Mouse (Mus musculus): ENCODE measurements around the gene Neu1.
A peak's percentile ranks its signal among the peaks of the same experiment; 100 is the strongest.
"Not testable (repeated sequence)": the region's sequence is repeated elsewhere in the genome, so short reads cannot be mapped to it uniquely, and the experiment has no call there.

Neu1 gene

DNA sequence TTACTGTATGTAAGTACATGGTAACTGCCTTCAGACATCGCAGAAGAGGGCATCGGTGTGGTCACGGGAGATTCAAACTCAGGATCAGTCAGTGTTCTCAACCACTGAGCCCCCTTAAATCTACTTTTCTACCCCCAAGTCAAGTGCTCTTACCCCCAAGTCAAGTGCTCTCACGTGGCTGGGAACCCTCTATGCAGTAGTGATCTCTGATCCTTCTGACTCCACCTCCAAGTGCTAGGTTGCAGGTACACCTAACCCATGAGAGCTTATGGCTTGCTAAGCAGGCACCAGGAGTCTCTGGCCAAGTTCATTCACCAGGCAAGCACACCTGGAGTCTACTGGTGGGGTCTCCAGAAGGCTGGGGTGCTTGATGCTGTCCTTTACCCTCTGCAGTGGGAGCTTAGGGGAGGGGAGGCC is 18.5 kb downstream of the Neu1 start:
- DNase-seq, result peak; percentile 32

DNA sequence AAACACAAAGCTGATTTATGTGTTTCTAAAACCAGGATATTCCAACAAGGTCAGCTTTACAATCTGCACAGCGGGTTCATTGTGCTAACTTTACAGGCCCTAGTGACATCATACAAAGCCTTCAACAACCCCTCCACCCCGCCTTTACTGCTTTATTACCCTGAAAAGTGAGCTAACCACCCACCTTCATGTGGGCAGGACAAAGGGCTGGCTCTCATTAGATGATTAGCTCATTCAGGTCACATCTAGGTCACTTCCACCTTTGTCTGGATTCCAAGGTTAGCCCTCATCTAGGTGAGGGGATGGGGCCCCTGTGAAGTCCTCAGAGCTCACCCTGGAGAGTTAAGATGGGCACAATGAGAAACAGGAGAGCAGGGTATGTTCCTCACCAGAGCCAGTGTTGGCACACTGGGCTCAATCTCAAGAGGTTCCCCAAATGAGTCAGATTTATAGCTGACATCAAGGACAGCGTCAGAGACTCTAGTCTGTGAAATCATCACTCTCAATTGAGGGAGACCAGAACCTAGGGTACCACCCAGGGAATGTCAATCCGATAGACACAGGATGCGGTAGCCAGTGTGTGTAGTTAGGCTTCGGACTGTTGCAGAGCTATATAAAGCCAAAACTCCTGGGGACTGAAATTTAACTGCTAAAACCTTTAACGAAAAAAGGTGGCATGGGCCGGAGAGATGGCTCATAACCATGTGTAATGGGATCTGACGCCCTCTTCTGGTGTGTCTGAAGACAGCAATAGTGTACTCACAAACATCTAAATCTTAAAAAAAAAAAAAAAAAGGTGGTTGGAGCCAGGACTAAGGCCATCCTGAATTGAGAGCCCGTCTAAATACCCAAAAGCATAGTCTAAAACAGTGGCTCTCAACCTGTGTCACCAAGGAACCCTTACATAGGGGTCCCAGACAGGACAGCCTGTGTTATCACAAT is 19.7 kb downstream of the Neu1 start:
- DNase-seq, result peak; percentile 17

DNA sequence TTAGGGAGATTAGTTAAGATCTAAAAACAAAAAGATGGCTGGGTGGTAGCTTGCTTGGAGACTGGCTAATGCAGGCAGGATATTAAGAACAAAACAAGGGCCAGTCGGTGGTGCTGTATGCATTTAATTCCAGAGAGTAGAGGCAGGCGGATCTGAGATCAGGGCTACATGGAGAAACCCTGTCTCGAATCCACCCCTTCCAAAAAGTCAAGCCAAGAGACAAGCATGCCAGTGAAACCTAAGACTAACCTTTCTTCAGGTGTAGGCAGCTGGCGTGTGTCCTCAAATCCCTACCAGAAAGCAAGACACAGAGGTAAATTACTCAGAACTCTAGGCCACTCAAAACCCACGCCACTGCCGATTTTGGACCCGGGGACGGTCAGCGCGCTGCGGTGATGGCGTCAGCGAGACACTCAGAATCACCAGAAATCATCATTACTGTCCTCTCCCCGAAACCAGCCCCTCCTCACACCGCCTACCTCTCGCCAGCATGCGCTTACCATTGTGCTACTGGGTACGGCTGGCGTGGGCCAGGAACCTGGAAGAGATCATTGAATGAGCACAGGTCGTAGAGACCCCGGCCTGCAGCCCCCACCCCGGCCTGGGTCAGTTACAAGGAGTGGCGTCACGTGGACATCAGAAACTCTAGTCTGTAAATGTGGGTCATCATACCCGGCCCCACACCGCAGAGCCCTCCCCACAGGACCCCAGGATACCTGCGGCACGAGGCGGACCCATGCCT is 20.8 kb downstream of the Neu1 start:
- peak; percentile 13 for DNase-seq

DNA sequence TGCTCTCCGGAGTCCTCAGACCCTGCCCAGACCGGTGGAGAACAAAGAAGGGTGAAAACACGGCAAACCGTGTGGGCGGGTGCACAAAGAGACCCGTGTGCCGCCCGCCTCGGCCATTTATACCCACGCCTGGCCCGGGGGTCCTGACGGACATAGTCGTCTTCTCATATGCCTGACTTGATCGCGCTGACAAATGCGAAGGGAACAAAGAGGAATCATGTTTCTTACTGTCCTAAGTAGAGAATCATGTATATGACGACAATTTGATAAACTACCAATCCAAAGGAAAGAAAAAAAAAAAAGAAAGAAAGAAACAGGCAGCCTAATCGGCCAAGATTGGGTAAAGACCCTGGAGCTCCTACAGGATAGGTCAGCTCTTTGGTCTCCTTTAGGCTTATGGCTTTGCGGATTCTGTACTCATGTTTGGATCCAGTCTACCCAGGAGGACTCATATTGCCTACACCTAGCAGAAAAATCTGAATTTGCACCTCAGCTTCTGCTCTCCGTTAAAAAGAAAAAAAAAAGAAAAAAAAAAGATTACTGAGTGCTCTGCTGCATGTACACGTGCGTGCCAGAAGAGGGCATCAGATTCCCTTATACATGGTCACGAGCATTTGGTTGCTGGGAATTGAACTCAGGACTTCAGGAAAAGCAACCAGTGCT is 21.5 kb downstream of the Neu1 start:
- peak; percentile 89 for DNase-seq

DNA sequence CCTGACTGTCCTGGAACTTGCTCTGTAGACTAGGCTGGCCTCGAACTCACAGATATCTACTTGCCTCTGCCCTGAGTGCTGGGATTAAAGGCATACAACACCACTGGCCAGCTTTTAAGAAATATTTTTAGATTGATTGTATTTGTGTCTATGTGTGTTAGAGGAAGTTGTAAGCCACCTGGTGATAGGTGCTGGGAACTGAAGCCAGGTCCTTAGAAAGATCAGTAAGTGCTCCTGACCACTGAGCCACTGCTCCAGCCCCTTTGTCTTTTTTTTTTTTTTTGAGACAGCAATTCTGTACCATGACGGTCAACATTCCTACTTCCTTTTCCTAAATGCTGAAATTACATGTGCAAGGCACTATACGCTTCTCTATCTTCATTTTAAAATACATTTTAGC is 22.2 kb downstream of the Neu1 start:
- DNase-seq, result no peak

DNA sequence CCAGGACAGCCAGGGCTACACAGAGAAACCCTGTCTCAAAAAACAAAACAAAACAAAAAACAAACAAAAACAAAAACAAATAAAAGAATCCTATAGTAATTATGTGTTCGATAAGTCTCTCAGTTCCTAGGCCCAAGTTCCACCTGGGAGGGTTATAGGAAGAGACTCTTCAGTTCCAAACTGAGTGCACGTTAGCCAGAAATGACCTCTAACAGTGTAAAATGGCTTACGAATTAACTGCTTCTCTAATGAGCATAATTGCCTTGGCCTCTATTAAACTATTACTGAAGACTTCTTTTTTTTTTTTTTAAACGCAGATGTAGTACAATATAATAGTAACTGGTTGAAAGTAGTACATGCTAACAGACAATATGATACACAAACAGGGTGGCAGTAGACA is 22.9 kb downstream of the Neu1 start:
- no peak for DNase-seq

DNA sequence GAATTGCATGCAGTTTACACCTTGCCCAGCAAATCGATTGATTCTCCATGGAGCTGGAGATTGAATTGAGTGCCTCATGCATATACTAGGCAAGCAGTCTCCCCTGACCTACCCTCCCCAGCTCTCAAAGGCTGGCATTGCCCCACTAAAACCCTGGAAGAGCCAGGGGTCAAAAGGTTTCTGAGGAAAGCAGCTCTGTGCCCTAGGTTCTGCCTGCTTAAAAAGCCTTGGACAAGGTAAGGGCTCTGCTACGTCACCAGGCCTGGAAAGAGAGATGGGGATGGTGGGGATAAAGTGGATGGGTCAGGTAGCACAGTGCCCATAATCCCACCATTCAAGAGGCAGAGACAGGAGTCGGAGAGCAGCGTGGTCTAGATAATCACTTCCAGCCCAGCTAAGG is 23.8 kb downstream of the Neu1 start:
- DNase-seq, result no peak

DNA sequence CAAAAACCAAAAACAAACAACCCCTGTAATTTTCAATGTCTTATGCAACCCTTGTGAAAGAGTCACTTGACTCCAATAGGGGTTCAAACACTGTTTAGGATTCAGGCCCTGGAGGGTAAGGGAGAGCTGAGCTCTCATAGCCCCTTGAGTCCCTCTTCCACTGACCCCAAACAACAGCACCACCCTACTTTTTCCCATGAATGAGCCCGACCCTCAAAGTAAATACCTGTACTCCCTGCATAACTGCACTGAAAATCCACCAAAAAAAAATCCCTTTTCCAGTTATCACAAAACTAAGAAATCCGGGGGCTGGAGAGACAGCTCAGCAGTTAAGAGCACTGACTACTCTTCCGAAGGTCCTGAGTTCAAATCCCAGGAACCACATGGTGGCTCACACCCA is 24.8 kb downstream of the Neu1 start:
- no peak for DNase-seq

DNA sequence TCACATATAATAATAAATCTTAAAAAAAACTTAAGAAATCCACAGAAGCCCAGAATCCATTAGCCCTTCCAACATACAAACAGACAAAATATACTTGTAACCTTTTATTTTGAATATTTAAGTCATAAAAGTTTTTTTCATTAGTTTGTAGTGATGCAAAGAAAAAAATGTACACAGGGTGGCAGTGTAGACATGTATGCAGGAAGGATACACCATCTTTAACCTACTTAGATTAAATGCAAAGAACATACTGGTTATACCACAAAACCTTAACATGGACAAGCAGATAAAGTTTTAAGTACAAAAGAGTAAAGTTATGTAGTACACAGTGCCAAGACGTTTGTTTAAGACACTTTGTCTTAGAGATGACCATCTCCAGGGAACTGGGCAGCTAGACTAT is 25.3 kb downstream of the Neu1 start:
- peak; percentile 19 for DNase-seq

DNA sequence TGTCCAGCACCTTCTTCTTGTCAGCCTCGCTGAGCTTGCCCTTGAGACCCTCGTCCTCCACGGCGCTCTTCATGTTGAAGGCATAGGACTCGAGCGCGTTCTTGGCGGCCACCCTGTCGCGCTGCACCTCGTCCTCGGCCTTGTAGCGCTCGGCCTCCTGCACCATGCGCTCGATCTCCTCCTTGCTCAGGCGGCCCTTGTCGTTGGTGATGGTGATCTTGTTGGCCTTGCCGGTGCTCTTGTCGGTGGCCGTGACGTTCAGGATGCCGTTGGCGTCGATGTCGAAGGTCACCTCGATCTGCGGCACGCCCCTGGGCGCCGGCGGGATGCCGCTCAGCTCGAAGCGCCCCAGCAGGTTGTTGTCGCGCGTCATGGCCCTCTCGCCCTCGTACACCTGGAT is 26.2 kb downstream of the Neu1 start:
- not testable (repeated sequence) for DNase-seq

DNA sequence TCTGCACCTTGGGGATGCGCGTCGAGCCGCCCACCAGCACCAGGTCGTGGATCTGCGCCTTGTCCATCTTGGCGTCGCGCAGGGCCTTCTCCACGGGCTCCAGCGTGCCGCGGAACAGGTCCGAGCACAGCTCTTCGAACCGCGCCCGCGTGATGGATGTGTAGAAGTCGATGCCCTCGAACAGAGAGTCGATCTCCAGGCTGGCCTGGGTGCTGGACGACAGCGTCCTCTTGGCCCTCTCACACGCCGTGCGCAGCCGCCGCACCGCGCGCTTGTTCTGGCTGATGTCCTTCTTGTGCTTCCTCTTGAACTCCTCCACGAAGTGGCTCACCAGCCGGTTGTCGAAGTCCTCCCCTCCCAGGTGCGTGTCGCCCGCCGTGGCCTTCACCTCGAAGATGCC is 26.9 kb downstream of the Neu1 start:
- DNase-seq, result not testable (repeated sequence)

DNA sequence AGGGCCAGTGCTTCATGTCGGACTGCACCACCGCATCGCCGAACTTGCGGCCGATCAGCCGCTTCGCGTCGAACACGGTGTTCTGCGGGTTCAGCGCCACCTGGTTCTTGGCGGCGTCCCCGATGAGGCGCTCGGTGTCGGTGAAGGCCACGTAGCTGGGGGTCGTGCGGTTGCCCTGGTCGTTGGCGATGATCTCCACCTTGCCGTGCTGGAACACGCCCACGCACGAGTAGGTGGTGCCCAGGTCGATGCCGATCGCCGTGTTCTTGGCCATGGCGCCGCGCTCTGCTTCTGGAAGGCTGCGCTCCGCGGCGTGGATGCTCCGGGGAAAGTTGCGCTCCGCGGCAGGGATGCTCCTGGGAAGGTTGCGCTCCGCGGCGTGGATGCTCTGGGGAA is 27.7 kb downstream of the Neu1 start:
- DNase-seq, result not testable (repeated sequence)

DNA sequence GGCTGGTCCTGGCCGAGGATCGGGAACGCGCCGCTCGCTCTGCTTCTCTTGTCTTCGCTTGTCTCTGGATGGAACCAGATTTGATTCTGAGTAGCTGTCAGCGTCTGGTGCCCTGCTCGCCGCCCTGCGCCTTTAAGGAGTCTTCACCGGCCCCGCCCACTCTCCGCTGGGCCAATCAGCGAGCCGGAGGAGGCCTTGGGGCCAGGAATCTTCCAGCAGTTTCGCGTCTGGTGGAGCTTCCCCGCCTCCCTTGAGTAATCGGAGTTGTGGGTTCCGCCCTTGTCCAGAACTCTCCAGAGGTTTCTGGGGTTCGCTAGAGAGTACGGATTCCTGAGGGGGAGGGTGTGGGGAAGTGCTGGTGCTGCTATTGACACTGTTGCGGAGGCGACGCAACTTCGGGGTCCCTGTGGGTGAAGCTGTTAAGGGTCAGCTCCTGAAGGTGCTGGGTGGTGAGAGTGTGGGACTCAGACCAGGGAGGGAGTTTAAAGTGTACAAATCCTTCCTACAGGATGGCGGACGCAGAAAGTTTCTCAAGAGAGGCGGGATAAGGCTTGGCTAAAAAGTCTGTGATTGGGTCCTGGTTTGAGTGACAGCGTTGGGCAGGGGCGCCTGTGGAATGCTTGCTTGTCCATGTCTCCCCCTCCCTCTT is 28.2 kb downstream of the Neu1 start, which contains the start of gene Hspa1b:
Gene Hspa1b (minus strand): TSS at position 109 of the 649 bp plus-strand sequence.
- DNase-seq, result peak; percentile 89

DNA sequence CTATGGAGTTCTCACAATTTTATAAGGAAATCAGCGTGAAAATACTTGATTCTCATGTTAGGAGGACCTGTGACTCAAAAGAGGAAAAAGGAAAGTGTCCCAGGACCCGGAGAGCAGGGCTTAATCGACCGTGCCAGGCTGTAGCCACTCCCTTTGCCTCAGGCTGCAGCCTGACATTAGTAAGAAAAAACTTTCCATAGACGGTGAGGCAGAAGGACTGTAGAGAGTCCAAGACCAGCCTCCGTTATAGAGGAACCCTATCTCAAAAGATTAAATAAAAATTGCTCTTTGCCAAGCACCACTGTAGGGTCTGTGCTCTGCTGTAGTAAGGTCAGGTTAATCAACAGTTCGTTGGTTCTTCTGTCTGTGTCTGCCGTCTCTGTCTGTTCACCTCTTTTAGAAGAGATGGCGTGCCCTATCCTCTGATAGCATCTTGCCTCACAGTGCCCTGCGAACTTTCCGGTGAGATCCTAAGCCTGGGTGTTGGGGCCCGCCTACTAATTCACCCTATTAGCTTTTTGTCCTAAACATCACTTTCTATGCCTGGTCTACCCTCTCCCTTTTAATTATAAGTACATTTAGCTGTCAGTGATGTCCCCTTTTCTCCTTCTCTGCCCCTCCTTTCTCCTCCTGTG is 28.9 kb downstream of the Neu1 start:
- DNase-seq, result peak; percentile 43

DNA sequence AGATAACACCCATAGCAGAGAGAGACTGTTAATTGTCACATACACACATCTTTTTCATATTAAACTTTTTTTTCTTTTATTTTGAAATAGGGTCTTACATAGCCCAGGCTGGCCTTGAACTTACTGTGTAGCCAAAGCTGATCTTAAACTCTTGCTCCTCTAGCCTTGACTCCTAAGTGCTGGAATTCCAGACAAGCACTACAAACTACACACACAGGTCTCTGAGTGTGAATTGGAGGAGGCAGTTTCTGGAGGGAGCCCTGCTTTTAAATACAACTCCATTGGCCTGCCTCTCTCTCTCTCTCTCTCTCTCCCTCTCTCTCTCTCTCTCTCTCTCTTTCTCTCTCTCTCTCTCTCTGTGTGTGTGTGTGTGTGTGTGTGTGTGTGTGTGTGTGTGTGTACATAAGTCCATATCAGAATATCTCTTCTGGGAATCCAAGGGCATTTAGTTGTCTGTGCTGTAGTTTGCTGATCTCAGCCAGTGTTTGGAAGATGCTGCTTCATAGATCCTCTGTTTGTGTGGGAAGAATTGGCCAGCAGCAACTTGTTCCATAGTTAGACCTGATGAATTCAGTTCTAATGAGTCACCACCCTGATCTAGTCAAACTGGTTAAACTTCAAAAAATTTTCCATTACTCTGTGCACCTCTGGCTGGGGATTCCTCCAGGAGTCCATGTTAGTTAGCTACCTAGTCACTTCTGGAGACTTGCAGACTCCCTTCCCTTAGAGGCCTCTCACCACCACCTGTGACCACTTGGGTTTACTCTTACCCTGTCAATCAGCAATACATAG is 29.8 kb downstream of the Neu1 start:
- no peak for DNase-seq

DNA sequence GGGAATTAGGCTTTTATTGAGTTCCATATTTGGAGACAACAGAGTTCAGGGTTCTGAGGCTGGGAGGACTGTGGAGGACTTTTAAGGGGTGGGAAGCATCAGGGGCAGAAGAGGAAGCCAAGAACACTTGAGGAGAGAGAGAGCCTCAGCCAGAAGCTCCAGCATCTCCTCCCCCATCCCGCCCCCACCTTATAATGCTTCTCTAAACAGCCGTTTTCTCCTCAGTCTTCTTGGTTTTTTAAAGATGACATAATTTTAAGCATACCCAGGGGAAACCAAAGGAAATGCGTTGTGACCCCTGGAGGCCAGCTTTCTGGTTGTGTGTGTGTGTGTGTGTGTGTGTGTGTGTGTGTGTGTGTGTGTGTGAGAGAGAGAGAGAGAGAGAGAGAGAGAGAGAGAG is 31.1 kb downstream of the Neu1 start:
- DNase-seq, result no peak

DNA sequence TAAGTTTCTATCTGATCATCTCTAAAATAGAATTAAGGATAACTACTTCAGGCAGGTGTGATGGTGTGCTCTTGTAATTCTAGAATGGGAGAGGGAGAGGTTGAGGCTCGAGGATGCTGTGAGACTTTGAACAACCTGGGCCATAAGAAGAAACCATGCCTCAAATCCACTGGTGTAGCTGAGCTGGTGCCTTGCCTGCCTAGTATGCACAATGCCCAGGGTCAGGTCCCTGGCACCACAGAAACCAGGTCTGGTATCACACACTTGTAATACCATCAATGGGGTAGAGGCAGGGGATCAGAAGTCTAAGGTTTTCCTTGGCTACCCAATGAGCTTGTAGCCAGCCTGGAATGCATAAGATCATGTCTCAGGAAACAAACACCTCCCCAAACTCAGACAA is 31.8 kb downstream of the Neu1 start:
- no peak for DNase-seq

DNA sequence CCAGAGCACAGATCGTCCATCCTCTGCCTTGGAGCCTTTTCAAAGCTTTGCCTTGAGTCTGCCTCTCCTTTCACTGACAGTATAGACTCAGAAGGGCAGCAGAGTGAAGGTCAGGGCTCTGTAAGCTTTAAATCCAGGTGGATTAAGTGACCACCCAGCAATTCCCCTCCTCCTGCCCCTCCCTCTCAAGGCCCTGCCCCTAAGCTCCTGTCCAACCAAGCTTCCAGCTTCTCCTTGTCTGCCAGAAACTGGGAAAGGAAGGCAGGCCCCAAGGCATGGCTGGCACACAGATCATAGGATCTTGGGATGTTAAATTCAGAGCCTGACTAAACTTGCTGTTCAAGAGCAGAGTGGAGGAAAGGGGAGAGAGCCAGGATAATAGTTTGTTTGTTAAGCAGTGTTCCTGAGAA is 33.6 kb downstream of the Neu1 start:
- no peak for DNase-seq

DNA sequence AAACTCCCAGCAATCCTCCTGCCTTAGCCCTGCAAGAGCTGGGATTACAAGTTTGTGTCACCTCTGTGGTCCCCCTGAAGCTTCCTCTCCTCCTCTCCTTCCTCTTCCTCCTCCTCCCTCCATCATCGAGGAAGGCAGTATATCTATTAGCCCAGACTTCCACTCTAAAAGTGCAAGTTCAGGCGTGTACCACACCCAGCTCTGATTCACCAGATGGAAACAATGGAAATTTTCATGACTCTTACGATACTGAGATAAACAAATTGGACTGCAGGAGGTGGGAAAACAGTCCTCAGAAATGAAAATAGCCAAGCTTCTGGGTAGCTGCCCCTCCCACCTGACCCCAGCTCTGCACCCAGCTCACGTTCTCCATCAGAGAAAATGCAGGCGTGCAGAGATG is 34.6 kb downstream of the Neu1 start:
- no peak for DNase-seq

DNA sequence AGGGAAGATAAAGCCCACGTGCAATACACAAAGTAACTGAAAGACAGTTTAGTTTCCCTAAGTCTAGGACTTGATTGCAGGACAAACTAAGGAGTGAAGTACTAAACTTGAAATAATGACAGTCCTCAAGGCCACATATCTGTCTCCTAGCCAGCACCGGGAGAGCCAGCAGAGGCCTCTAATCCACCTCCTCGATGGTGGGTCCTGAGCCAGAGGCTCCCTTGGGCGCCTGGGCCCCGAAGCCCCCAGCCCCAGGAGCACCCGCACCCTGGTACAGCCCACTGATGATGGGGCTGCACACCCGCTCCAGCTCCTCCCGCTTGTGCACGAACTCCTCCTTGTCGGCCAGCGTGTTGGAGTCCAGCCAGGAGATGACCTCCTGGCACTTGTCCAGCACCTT is 38.8 kb downstream of the Neu1 start, which contains the start of gene Gm20481:
Gene Gm20481 (plus strand): TSS at position 91 of the 400 bp plus-strand sequence.
- not testable (repeated sequence) for DNase-seq

DNA sequence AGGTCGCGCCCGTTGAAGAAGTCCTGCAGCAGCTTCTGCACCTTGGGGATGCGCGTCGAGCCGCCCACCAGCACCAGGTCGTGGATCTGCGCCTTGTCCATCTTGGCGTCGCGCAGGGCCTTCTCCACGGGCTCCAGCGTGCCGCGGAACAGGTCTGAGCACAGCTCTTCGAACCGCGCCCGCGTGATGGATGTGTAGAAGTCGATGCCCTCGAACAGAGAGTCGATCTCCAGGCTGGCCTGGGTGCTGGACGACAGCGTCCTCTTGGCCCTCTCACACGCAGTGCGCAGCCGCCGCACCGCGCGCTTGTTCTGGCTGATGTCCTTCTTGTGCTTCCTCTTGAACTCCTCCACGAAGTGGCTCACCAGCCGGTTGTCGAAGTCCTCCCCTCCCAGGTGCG is 39.8 kb downstream of the Neu1 start:
- DNase-seq, result not testable (repeated sequence)

Data from embryo, embryonic 11 days (tissue).